Mouse (Mus musculus): ENCODE results near the gene Fam124a.

- TF ChIP-seq CHD2 (IDR thresholded peaks at IDR 0.05; ENCODE audit: low read depth, low read length): no peak
- no peak for TF ChIP-seq HCFC1 (IDR thresholded peaks at IDR 0.05; ENCODE audit: borderline replicate concordance, insufficient read depth, low read length)
- TF ChIP-seq MAFK (IDR thresholded peaks at IDR 0.05; ENCODE audit: insufficient read depth, low read depth, low read length): no peak
- no peak for TF ChIP-seq ZNF384 (IDR thresholded peaks at IDR 0.05; ENCODE audit: low read depth, low read length)
These were observed 2.8 kb upstream of the Fam124a start for GRCm38 (mm10) chr14:62552771-62553170.
